Mouse (Mus musculus) hindbrain, embryonic 11.5 days (tissue): Measurements from ENCODE around the gene Pm20d1. TPM values are rescaled to one million over a fixed set of nuclear protein-coding genes. Genes with fewer than 3 reads are reported as not detected.

Experiments used
- ATAC-seq: fragments of 200-750 bp; cut with Nextera tagmentation; 2 replicates; pipeline ENCODE4 v1.8.0; 2017; ENCODE audit warnings: mild to moderate bottlenecking, moderate TSS enrichment, moderate library complexity; ENCODE audit not compliant: low FRiP score
- DNase-seq: peaks from one replicate; pipeline ENCODE4 v3.0.0-alpha.2; 2015; ENCODE audit warnings: low spot score
- H3K27ac ChIP-seq: fragments of 300-500 bp; sonication (generic); 2 replicates; pipeline ENCODE4 v1.5.1; 2014; ENCODE audit warnings: mild to moderate bottlenecking, low read depth, low read length
- H3K27me3 ChIP-seq: fragments of 300-500 bp; sonication (generic); 2 replicates; pipeline ENCODE4 v1.6.1; 2014; ENCODE audit warnings: mild to moderate bottlenecking, low read length, moderate library complexity, mixed read lengths; ENCODE audit not compliant: control insufficient read depth, insufficient read depth
- H3K36me3 ChIP-seq: fragments of 300-500 bp; sonication (generic); 2 replicates; pipeline ENCODE4 v1.6.1; 2014; ENCODE audit warnings: mild to moderate bottlenecking, low read length, moderate library complexity, mixed read lengths; ENCODE audit not compliant: control insufficient read depth, insufficient read depth
- H3K4me1 ChIP-seq: fragments of 300-500 bp; sonication (generic); replicated peaks from 2 replicates; pipeline ENCODE4 v1.6.1; 2014; ENCODE audit warnings: low read length, mixed read lengths; ENCODE audit not compliant: control insufficient read depth, insufficient read depth
- H3K4me2 ChIP-seq: fragments of 300-500 bp; sonication (generic); replicated peaks from 2 replicates; pipeline ENCODE4 v1.6.1; 2014; ENCODE audit warnings: mild to moderate bottlenecking, low read depth, low read length
- H3K4me3 ChIP-seq: fragments of 300-500 bp; sonication (generic); 2 replicates; pipeline ENCODE4 v1.5.1; 2014; ENCODE audit warnings: low read depth, low read length
- H3K9ac ChIP-seq: fragments of 300-500 bp; sonication (generic); 2 replicates; pipeline ENCODE4 v1.6.1; 2014; ENCODE audit warnings: low read depth, low read length
- H3K9me3 ChIP-seq: fragments of 300-500 bp; sonication (generic); 2 replicates; pipeline ENCODE4 v1.6.1; 2016; ENCODE audit warnings: low read length; ENCODE audit not compliant: control insufficient read depth
- WGBS: fragments of 180-500 bp; shearing (Covaris S2); extraction: QIAGEN DNeasy Blood & Tissue Kit; methylation state at CpG from one replicate; pipeline ENCODE4 v1.1.7; 2014; 5-methylcytosine and 5-hydroxymethylcytosine counted together
- polyA plus RNA-seq: library from polyadenylated mRNA; unstranded; fragments of >200 nt; fragmentation: Nextera tagmentation; extraction: Ambion mirVana; gene quantifications from 2 replicates; pipeline ENCODE4 v1.2.1, GENCODE M21; 2014

Gene Pm20d1
- polyA plus RNA-seq, 1 experiment from 2014 or later, result 1.5 TPM

DNA sequence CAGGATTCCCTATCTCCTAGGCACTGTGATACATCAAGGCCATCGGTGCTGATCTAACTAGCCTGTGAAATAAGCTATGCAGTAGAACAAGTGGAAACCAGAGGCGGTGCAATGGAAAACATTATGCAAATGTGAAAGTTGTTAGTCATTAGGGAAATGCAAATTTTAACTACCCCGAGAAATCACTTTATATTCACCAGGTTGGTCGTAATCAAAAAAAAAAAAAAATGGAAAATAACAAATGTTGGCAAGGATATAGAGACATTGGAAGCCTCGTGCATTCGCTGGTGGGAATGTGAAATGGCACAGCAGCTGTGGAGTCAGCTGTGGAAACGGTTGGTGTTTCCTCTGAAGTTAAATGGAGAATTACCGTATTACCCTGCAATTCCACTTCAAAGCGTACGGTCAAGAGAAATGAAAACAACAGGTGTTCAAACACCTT, 23.7 kb downstream of the Pm20d1 start:
- no peaks in the 10 kb centered on the region for H3K9me3 ChIP-seq
- H3K4me1 ChIP-seq, result no peaks in the 10 kb centered on the region
- H3K4me3 ChIP-seq, result no peak overlapping the region
- DNase-seq, result no peak
- no peak overlapping the region for H3K27ac ChIP-seq
- H3K36me3 ChIP-seq, result no peaks in the 10 kb centered on the region
- ATAC-seq, result no peak
- H3K27me3 ChIP-seq, result no peaks in the 10 kb centered on the region
- H3K4me2 ChIP-seq, result no peak overlapping the region
- WGBS, result 92% methylated on average over 10 of the region's 10 CpGs
- no peak overlapping the region for H3K9ac ChIP-seq

GRCm38 (mm10) chr1:131822292-131822691, 25.1 kb downstream of the Pm20d1 start:
- Histone ChIP-seq H3K9ac (no peak overlapping the region), H3K27ac (no peak overlapping the region), H3K4me1 (no peaks in the 10 kb centered on the region), H3K27me3 (no peaks in the 10 kb centered on the region), H3K4me2 (no peak overlapping the region), H3K36me3 (no peaks in the 10 kb centered on the region), H3K9me3 (no peaks in the 10 kb centered on the region), H3K4me3 (no peak overlapping the region)
- WGBS, result 78% methylated on average over 8 of the region's 8 CpGs
- ATAC-seq, result no peak
- DNase-seq, result no peak

DNA sequence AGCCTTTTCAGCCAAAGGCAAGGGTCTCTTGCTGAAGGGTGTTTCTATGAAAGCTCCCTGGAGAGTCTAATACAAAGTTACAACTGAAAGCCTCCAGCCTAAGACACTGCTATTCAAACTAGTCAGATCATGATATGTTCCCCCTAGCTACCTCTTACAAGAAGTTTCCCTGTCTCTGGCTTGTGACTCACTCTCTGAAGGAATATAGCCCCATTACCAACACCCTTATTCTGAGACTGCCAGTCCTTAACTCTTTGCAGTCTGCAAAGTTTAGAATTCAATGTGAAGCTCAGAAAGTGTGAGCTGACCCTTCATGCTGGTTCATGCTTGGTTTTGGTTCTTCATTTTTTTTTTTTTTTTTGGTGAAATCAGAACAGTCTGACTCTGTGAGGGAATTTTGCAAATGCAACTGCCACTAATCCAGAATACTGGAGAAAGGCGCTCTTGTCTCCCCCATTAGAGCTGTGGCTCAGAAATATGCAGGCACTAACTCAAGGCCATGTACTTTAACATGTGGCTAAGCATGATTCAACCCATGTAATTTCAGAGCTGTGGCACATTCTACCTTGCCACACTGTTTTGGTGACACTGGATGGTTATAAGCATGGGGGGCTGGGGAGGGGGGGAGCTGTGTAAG, 25.8 kb downstream of the Pm20d1 start:
- H3K27me3 ChIP-seq, result no peaks in the 10 kb centered on the region
- DNase-seq, result no peak

GRCm38 (mm10) chr1:131823563-131823962, 26.4 kb downstream of the Pm20d1 start:
- DNase-seq (no peak), ATAC-seq (no peak)
- Histone ChIP-seq H3K27ac (no peak overlapping the region), H3K4me2 (no peak overlapping the region), H3K4me1 (no peaks in the 10 kb centered on the region), H3K4me3 (no peak overlapping the region), H3K27me3 (no peaks in the 10 kb centered on the region), H3K9me3 (no peaks in the 10 kb centered on the region), H3K36me3 (no peaks in the 10 kb centered on the region), H3K9ac (no peak overlapping the region)
- 70% methylated on average over 5 of the region's 5 CpGs for WGBS

More for the DNA sequence above, 25.8 kb downstream of the Pm20d1 start:
- no peaks in the 10 kb centered on the region for H3K4me1 ChIP-seq
- no peak overlapping the region for H3K9ac ChIP-seq
- no peak overlapping the region for H3K27ac ChIP-seq
- no peaks in the 10 kb centered on the region for H3K36me3 ChIP-seq
- WGBS, result 92% methylated on average over 1 of the region's 1 CpGs
- ATAC-seq, result no peak
- H3K4me3 ChIP-seq, result no peak overlapping the region
- no peak overlapping the region for H3K4me2 ChIP-seq
- H3K9me3 ChIP-seq, result no peaks in the 10 kb centered on the region

DNA sequence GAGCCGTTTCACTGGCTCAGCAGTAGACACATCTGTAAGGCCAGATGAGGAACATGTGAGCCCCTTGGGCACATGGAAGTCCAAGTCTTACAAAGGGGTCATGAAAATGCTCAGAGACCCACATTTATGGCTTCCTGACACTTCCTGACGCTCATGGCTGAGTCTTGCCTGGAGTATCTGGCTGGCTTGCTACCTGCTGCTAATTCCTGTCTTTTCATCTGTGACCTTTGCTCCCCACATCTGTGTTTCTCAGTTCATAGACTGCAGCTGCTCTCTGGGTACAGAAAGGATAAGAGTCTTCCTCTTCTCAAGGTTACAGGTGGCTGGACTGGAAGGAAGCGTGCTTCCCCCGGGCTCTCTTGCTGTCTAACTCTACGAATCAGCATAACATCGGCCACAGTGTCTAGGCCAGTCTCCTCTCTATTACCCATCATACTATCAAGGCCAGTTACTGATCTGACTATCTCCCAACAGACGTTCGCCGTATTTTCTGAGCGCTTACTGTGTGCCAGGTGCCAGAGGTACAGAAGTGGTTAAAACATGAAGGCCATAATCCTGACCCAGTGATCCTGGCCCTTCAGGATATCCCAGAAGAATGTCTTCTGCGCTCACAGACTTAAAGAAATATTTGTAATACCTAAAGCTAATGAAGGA, 27.5 kb downstream of the Pm20d1 start:
- Histone ChIP-seq H3K36me3 (no peaks in the 10 kb centered on the region), H3K9ac (no peak overlapping the region), H3K4me1 (0 out of 2 replicates have a peak, but pooled peaks cover 3% of the 10 kb centered on the region), H3K27ac (no peak overlapping the region), H3K4me2 (no peak overlapping the region), H3K27me3 (no peaks in the 10 kb centered on the region), H3K9me3 (no peaks in the 10 kb centered on the region), H3K4me3 (no peak overlapping the region)
- ATAC-seq (no peak), DNase-seq (no peak)
- 83% methylated on average over 11 of the region's 11 CpGs for WGBS

- peak within 1 kb of the TSS; percentile 44; the same call in 1 of the 2 replicates for H3K27ac ChIP-seq
- H3K4me2 ChIP-seq, result peak within 1 kb of the TSS; percentile 75
- no peaks in the 10 kb centered on the region for H3K36me3 ChIP-seq
- H3K27me3 ChIP-seq, result no peaks in the 10 kb centered on the region
- ATAC-seq (peak; percentile 48), DNase-seq (no peak)
- WGBS, result 1% methylated on average over 25 of the region's 25 CpGs
- peak within 1 kb of the TSS; percentile 72 for H3K9ac ChIP-seq
- H3K4me3 ChIP-seq, result peak within 1 kb of the TSS; percentile 49
- no peaks in the 10 kb centered on the region for H3K9me3 ChIP-seq
- H3K4me1 ChIP-seq, result 0 out of 2 replicates have a peak, but pooled peaks cover 3% of the 10 kb centered on the region
Measured at GRCm38 (mm10) chr1:131827207-131827786, 30.1 kb downstream of the Pm20d1 start, which contains the start of gene Slc41a1. Slc41a1 (plus strand) TSS chr1:131827493.

DNA sequence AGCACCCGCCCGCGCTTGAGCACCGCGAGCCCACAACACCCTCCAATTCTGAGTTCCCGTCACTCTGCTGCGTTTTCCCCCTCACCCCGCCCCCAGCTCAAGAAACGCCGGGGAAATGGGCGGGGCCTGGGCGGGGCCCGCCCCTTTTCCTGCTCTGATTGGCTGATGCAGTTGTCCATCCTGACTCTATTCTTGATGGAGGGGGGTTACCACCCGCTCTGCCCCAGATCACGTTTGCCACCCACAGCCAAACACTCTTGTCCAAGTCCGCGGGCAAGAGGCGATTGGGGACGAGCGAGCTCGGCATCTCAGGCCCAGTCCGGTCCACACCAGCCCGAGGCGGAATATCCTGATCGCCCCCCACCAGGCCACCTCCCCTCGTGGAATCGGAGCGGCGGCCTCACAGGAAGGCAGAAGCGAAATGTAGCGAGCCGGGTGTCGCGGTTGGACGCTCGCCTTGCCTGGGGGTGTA, 30.6 kb downstream of the Pm20d1 start:
- DNase-seq (peak; percentile 99), ATAC-seq (peak; percentile 96)
- Histone ChIP-seq H3K36me3 (no peaks in the 10 kb centered on the region), H3K27me3 (no peaks in the 10 kb centered on the region), H3K4me2 (peak overlapping the region; percentile 75), H3K9me3 (no peaks in the 10 kb centered on the region), H3K4me3 (peak overlapping the region; percentile 49), H3K9ac (peak overlapping the region; percentile 72), H3K27ac (peak overlapping the region; percentile 44; the same call in 1 of the 2 replicates), H3K4me1 (0 out of 2 replicates have a peak, but pooled peaks cover 3% of the 10 kb centered on the region)
- under 1% methylated on average over 33 of the region's 36 CpGs for WGBS

DNA sequence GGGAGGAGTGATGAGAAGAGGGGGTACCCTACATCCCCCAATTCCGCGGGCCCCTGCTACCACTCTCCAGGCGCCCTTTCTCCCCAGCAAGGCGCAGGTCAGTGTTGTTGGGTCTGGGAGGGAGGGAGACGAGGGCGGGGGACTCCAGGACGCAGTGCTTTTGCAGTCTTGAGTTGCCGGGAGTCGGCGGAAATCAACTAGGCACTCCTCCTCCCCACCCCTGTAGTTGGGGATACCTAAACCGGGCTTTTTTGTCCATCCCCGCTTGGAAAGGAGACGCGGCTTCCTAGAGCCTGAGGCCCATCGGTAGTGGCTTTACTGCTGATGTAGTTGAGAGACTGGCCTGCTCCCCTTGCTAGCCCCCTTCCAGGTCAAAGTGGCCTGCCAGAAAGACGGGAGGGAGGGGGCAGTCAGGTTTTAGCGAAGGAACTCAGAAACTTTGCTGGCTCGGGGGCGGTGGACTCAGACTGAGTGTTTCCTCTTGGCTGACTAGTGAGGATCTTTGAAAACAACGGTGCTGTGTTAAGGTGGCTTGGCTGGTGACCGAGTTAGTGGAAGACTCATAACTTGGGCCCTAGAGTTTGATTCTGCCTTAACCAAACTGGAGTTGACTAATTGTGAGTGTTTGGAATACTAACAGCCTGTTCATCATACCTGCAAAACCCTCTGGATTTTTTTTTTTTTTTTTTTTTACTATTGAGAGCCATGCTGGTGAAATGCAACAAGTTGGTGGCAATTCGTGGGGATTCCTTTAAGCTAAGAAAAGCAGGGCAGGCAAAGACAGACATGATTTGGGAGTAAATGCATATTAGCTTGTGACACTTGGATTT, 31.3 kb downstream of the Pm20d1 start:
- peak overlapping the region; percentile 44; the same call in 1 of the 2 replicates for H3K27ac ChIP-seq
- H3K4me1 ChIP-seq, result 0 out of 2 replicates have a peak, but pooled peaks cover 3% of the 10 kb centered on the region
- peak overlapping the region; percentile 72 for H3K9ac ChIP-seq
- H3K4me2 ChIP-seq, result peak overlapping the region; percentile 75
- no peaks in the 10 kb centered on the region for H3K9me3 ChIP-seq
- no peaks in the 10 kb centered on the region for H3K36me3 ChIP-seq
- WGBS, result 1% methylated on average over 20 of the region's 22 CpGs
- DNase-seq, result peak; percentile 72
- H3K4me3 ChIP-seq, result peak overlapping the region; percentile 49
- H3K27me3 ChIP-seq, result no peaks in the 10 kb centered on the region
- ATAC-seq, result peak; percentile 78
